Mouse (Mus musculus): ENCODE results near the gene 1300017J02Rik. TPM values are rescaled to one million over a fixed set of nuclear protein-coding genes. Genes with fewer than 3 reads are reported as not detected.

Gene 1300017J02Rik
- polyA plus RNA-seq, 2 experiments, result 0.28 to 0.79 TPM

DNA sequence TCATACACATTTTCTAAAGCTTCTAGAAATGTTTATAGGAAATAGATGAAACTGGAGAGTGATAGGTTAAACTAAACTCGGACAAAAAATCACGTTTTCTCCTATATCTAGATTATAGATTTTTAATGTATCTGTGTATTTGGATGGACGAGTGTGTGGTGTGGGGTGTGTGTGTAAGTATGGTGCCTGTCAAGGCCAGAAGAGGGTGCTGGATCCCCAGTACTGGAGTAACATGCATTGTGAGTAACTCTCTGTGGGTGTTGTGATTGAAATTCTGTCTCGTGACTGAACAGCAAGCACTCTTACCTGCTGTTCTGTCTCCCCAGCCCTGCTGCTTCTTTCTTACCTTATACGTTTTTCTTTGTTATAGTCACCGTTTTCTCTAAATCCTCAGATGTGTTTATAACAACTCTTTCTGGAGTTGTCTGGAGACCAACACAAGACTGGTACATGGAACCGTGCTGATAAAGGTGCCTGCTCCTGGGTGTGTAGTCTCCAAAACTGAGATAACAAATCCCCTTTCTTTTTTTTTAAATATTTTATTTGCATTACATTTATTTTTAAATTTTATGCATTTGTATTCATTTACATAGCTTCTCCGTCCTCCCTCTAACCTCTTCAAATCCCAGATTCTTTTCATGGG lies 58.2 kb downstream of the 1300017J02Rik start:
- Histone ChIP-seq H3K4me3 (replicated peaks; ENCODE audit: low read length) (no peak overlapping the region), H3K27me3 (ENCODE audit: control insufficient read depth, insufficient read depth, low read length) (no peaks in the 10 kb centered on the region), H3K4me2 (replicated peaks; ENCODE audit: low read depth, low read length, severe bottlenecking) (no peak overlapping the region), H3K9ac (ENCODE audit: low read depth, low read length, severe bottlenecking) (no peak overlapping the region), H3K27ac (replicated peaks; ENCODE audit: low read depth, low read length) (no peak overlapping the region), H3K9me3 (ENCODE audit: control insufficient read depth, low read length) (no peaks in the 10 kb centered on the region), H3K36me3 (ENCODE audit: control insufficient read depth, insufficient read depth, low read length) (no peaks in the 10 kb centered on the region), H3K4me1 (ENCODE audit: control insufficient read depth, insufficient read depth, low read length) (no peaks in the 10 kb centered on the region)
- TF ChIP-seq POLR2A (IDR thresholded peaks at IDR 0.05; ENCODE audit: borderline replicate concordance, extremely low read depth, insufficient read depth, insufficient read length), result no peak
- WGBS, result 81% methylated on average over 8 of the region's 8 CpGs
- ATAC-seq (ENCODE audit: low FRiP score, low read depth) (no peak), DNase-seq (ENCODE audit: low spot score) (no peak)

- no peak overlapping the region for H3K9ac ChIP-seq (ENCODE audit: low read depth, low read length, severe bottlenecking)
- H3K9me3 ChIP-seq (ENCODE audit: control insufficient read depth, low read length), result no peaks in the 10 kb centered on the region
- no peak for ATAC-seq (ENCODE audit: low FRiP score, low read depth)
- H3K4me2 ChIP-seq (replicated peaks; ENCODE audit: low read depth, low read length, severe bottlenecking), result no peak overlapping the region
- no peaks in the 10 kb centered on the region for H3K4me1 ChIP-seq (ENCODE audit: control insufficient read depth, insufficient read depth, low read length)
- H3K4me3 ChIP-seq (replicated peaks; ENCODE audit: low read length), result no peak overlapping the region
- TF ChIP-seq POLR2A (IDR thresholded peaks at IDR 0.05; ENCODE audit: borderline replicate concordance, extremely low read depth, insufficient read depth, insufficient read length), result no peak
- DNase-seq (ENCODE audit: low spot score), result no peak
- no peaks in the 10 kb centered on the region for H3K36me3 ChIP-seq (ENCODE audit: control insufficient read depth, insufficient read depth, low read length)
- H3K27me3 ChIP-seq (ENCODE audit: control insufficient read depth, insufficient read depth, low read length), result no peaks in the 10 kb centered on the region
- H3K27ac ChIP-seq (replicated peaks; ENCODE audit: low read depth, low read length), result no peak overlapping the region
- WGBS, result 96% methylated on average over 4 of the region's 4 CpGs
These were observed 61.2 kb downstream of the 1300017J02Rik start for GRCm38 (mm10) chr9:103243640-103244039.

- no peaks in the 10 kb centered on the region for H3K9me3 ChIP-seq (ENCODE audit: control insufficient read depth, low read length)
- 72% methylated on average over 2 of the region's 2 CpGs for WGBS
- ATAC-seq (ENCODE audit: low FRiP score, low read depth), result no peak
These were observed 63.7 kb downstream of the 1300017J02Rik start for GRCm38 (mm10) chr9:103241206-103241605.

DNA sequence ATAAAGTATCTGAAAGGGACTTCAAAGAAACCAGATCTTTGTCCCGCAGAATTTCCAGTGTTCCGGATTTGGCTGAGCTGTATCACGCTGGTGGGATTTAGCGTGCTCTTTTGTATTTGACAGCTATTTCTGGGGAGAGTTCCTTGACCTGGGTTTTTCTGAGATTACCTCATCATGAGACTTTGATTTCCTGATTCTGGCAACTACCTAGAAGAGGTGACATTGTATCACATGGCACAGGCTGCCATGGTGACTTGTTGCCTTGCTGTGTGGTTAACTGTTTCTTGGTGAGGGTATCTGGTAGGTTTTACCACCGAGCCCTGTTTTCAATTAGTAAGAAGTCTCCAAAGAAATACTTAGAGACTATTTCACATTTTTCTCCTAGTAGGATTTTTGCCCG lies 65.4 kb downstream of the 1300017J02Rik start:
- Histone ChIP-seq H3K27ac (replicated peaks; ENCODE audit: low read depth, low read length) (no peak overlapping the region), H3K9ac (ENCODE audit: low read depth, low read length, severe bottlenecking) (no peak overlapping the region), H3K27me3 (ENCODE audit: control insufficient read depth, insufficient read depth, low read length) (no peaks in the 10 kb centered on the region), H3K36me3 (ENCODE audit: control insufficient read depth, insufficient read depth, low read length) (no peaks in the 10 kb centered on the region), H3K4me3 (replicated peaks; ENCODE audit: low read length) (no peak overlapping the region), H3K9me3 (ENCODE audit: control insufficient read depth, low read length) (no peaks in the 10 kb centered on the region), H3K4me1 (ENCODE audit: control insufficient read depth, insufficient read depth, low read length) (no peaks in the 10 kb centered on the region), H3K4me2 (replicated peaks; ENCODE audit: low read depth, low read length, severe bottlenecking) (no peak overlapping the region)
- DNase-seq (ENCODE audit: low spot score) (no peak), ATAC-seq (ENCODE audit: low FRiP score, low read depth) (no peak)
- 76% methylated on average over 6 of the region's 6 CpGs for WGBS
- TF ChIP-seq POLR2A (IDR thresholded peaks at IDR 0.05; ENCODE audit: borderline replicate concordance, extremely low read depth, insufficient read depth, insufficient read length), result no peak

More at GRCm38 (mm10) chr9:103241206-103241605, 63.7 kb downstream of the 1300017J02Rik start:
- Histone ChIP-seq H3K4me1 (ENCODE audit: control insufficient read depth, insufficient read depth, low read length) (no peaks in the 10 kb centered on the region), H3K36me3 (ENCODE audit: control insufficient read depth, insufficient read depth, low read length) (no peaks in the 10 kb centered on the region), H3K27ac (replicated peaks; ENCODE audit: low read depth, low read length) (no peak overlapping the region), H3K4me2 (replicated peaks; ENCODE audit: low read depth, low read length, severe bottlenecking) (no peak overlapping the region), H3K9ac (ENCODE audit: low read depth, low read length, severe bottlenecking) (no peak overlapping the region), H3K27me3 (ENCODE audit: control insufficient read depth, insufficient read depth, low read length) (no peaks in the 10 kb centered on the region), H3K4me3 (replicated peaks; ENCODE audit: low read length) (no peak overlapping the region)
- no peak for TF ChIP-seq POLR2A (IDR thresholded peaks at IDR 0.05; ENCODE audit: borderline replicate concordance, extremely low read depth, insufficient read depth, insufficient read length)
- no peak for DNase-seq (ENCODE audit: low spot score)

DNA sequence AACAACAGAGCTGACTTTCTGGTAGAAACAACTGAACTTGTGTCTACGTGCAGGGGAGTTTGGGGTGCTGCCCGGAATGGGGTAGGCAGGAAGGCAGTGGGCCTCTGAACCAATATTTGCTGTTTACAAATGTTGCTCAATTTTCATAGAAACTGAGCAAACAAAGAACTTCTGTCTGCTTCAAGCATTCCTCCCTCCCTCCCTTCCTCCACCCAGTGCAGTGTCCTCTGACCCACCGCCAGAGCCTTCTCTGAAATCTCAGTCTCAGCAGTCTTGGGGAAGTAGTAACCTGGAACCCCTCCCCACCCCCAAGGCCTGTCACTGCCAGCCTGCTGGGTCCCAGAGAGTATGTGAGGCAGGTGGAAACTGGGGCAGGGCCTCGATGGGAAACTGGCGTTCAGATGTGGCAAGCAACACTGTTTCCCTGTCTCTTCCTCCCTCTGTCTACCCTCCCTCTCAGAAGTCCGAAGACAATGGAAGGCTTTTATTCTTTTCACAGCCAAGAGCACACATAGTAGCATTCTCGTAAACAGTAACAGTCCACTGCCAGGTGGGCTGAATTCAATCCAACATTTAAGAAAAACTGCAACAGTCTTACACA lies 70.2 kb downstream of the 1300017J02Rik start:
- ATAC-seq (ENCODE audit: low FRiP score, low read depth) (no peak), DNase-seq (ENCODE audit: low spot score) (no peak)
- Histone ChIP-seq H3K9me3 (ENCODE audit: control insufficient read depth, low read length) (no peaks in the 10 kb centered on the region), H3K4me2 (replicated peaks; ENCODE audit: low read depth, low read length, severe bottlenecking) (no peak overlapping the region), H3K9ac (ENCODE audit: low read depth, low read length, severe bottlenecking) (no peak overlapping the region), H3K4me1 (ENCODE audit: control insufficient read depth, insufficient read depth, low read length) (0 out of 2 replicates have a peak, but pooled peaks cover 3% of the 10 kb centered on the region), H3K36me3 (ENCODE audit: control insufficient read depth, insufficient read depth, low read length) (no peaks in the 10 kb centered on the region), H3K27me3 (ENCODE audit: control insufficient read depth, insufficient read depth, low read length) (no peaks in the 10 kb centered on the region), H3K4me3 (replicated peaks; ENCODE audit: low read length) (no peak overlapping the region), H3K27ac (replicated peaks; ENCODE audit: low read depth, low read length) (no peak overlapping the region)
- 56% methylated on average over 7 of the region's 7 CpGs for WGBS
- TF ChIP-seq POLR2A (IDR thresholded peaks at IDR 0.05; ENCODE audit: borderline replicate concordance, extremely low read depth, insufficient read depth, insufficient read length), result no peak

Data from limb, embryonic 14.5 days (tissue).